Mouse (Mus musculus) frontal cortex, postnatal 25 days (tissue): ENCODE results near the gene Rhof.

Experiments
- DNase-seq, 2 experiments: peaks; one replicate each; pipeline ENCODE4 v3.0.0; 2022; ENCODE audit warnings: low spot score in 2 of 2

Gene Rhof

GRCm38 (mm10) chr5:123135471-123136360 is 3.2 kb upstream of the Rhof start:
- DNase-seq = peak in 1 of 2 experiments; percentile 53

GRCm38 (mm10) chr5:123134875-123135382 is 2.4 kb upstream of the Rhof start:
- DNase-seq = no peak

- no peak for DNase-seq
Observed at GRCm38 (mm10) chr5:123134186-123134874, 1.8 kb upstream of the Rhof start.

GRCm38 (mm10) chr5:123133784-123134143 is 1.3 kb upstream of the Rhof start:
- DNase-seq = no peak

- peak; percentile 88 to 90 for DNase-seq
Observed at GRCm38 (mm10) chr5:123133083-123133783, 741 bp upstream of the Rhof start.

GRCm38 (mm10) chr5:123130814-123131148 is 1.7 kb downstream of the Rhof start:
- no peak for DNase-seq

GRCm38 (mm10) chr5:123130030-123130813 is 2.3 kb downstream of the Rhof start:
- no peak for DNase-seq

- no peak for DNase-seq
Observed at GRCm38 (mm10) chr5:123129170-123129757, 3.2 kb downstream of the Rhof start.

- no peak for DNase-seq
Observed at GRCm38 (mm10) chr5:123128426-123129169, 3.9 kb downstream of the Rhof start.

GRCm38 (mm10) chr5:123127031-123127430 is 5.5 kb downstream of the Rhof start:
- no peak for DNase-seq

GRCm38 (mm10) chr5:123125638-123126406 is 6.7 kb downstream of the Rhof start:
- DNase-seq = no peak

GRCm38 (mm10) chr5:123125105-123125504 is 7.4 kb downstream of the Rhof start:
- DNase-seq = no peak

GRCm38 (mm10) chr5:123122181-123122580 is 10.3 kb downstream of the Rhof start:
- DNase-seq = no peak

GRCm38 (mm10) chr5:123120624-123121215 is 11.8 kb downstream of the Rhof start:
- no peak for DNase-seq

GRCm38 (mm10) chr5:123118826-123119225 is 13.7 kb downstream of the Rhof start:
- DNase-seq = no peak

GRCm38 (mm10) chr5:123117773-123118172 is 14.7 kb downstream of the Rhof start:
- no peak for DNase-seq

GRCm38 (mm10) chr5:123117257-123117656 is 15.2 kb downstream of the Rhof start:
- peak in 1 of 2 experiments; percentile 56 for DNase-seq

GRCm38 (mm10) chr5:123116080-123116479 is 16.4 kb downstream of the Rhof start:
- no peak for DNase-seq

GRCm38 (mm10) chr5:123114924-123115323 is 17.6 kb downstream of the Rhof start:
- DNase-seq = no peak
